23 mouse cellular contexts compared by ENCODE assay signal in genomic region chr13:47309492-47309891, GRCm38 (mm10).
"Had no signal": no experiment of that assay in that cellular context is flagged by ENCODE, and none has a peak within 500 bp of the region (broad histone marks: within the 10 kb centered on the region; RNA-seq: fewer than 3 reads in every experiment).

No protein-coding gene starts in this region.

- H3K4me3 ChIP-seq: gastrocnemius, adult 2 months; heart, embryonic 10.5 days; heart, embryonic 12.5 days; hindbrain, embryonic 10.5 days; hindbrain, embryonic 12.5 days; intestine, embryonic 15.5 days; layer of hippocampus, adult 2 months; left cerebral cortex, adult 2 months; limb, embryonic 13.5 days; limb, embryonic 15.5 days; liver, embryonic 12.5 days had no signal

- H3K27ac ChIP-seq: gastrocnemius, adult 2 months; heart, embryonic 10.5 days; hindbrain, embryonic 10.5 days; hindbrain, embryonic 12.5 days; hindbrain, embryonic 14.5 days; intestine, embryonic 15.5 days; layer of hippocampus, adult 2 months; left cerebral cortex, adult 2 months; limb, embryonic 13.5 days; limb, embryonic 15.5 days; liver, embryonic 12.5 days; liver, embryonic 14.5 days had no signal

- H3K36me3 ChIP-seq: heart, embryonic 10.5 days; heart, embryonic 12.5 days; hindbrain, embryonic 10.5 days; hindbrain, embryonic 12.5 days; intestine, embryonic 15.5 days; limb, embryonic 13.5 days; limb, embryonic 15.5 days; liver, embryonic 12.5 days had no signal

- DNase-seq: gastrocnemius, adult 2 months; gastrocnemius, postnatal 10 days; gastrocnemius, postnatal 25 days; heart, adult 11 months; heart, postnatal 10 days; heart, postnatal 4 days; kidney, adult 18-20 months; kidney, adult 8-10 months; kidney, postnatal 10 days; kidney, postnatal 25 days; kidney, postnatal 4 days had no signal

- H3K4me1 ChIP-seq: heart, embryonic 12.5 days; intestine, embryonic 15.5 days; limb, embryonic 15.5 days; liver, embryonic 12.5 days had no signal

- H3K9me3 ChIP-seq: heart, embryonic 10.5 days; heart, embryonic 12.5 days; hindbrain, embryonic 10.5 days; hindbrain, embryonic 12.5 days; intestine, embryonic 15.5 days; limb, embryonic 13.5 days; limb, embryonic 15.5 days; liver, embryonic 12.5 days had no signal

- H3K27me3 ChIP-seq: heart, embryonic 12.5 days; hindbrain, embryonic 12.5 days; intestine, embryonic 15.5 days; limb, embryonic 13.5 days; limb, embryonic 15.5 days; liver, embryonic 12.5 days had no signal
